In genomic region chr10:42057746-42058145, GRCm38 (mm10) we compare ENCODE assay signal across 14 mouse cellular contexts. TPM values are rescaled to one million over a fixed set of nuclear protein-coding genes. Genes with fewer than 3 reads are reported as not detected.
DNase-seq lines count a peak whose midpoint lies in the region; ATAC-seq lines count a peak whose summit lies in the region.
"Had no signal": no experiment of that assay in that cellular context is flagged by ENCODE, and none has a peak within 500 bp of the region (broad histone marks: within the 10 kb centered on the region; RNA-seq: fewer than 3 reads in every experiment).

No protein-coding gene starts in this region.

- peaks cover 8% of the 10 kb centered on the region for H3K27me3 ChIP-seq in heart, embryonic 12.5 days (replicated peaks)
- H3K27me3 ChIP-seq in neural tube, embryonic 15.5 days (replicated peaks): no peaks in the 10 kb centered on the region
- H3K27me3 ChIP-seq in limb, embryonic 12.5 days: no peaks in the 10 kb centered on the region
- H3K27me3 ChIP-seq: embryonic facial prominence, embryonic 13.5 days had no signal

- intact Hi-C loops in heart, postnatal 36 days (cut with DNase I): no loop called here
- intact Hi-C loops in left cerebral cortex, postnatal 10 days (cut with DNase I): no loop called here

- no peak overlapping the region for H3K27ac ChIP-seq in heart, embryonic 12.5 days (ENCODE audit: poor library complexity, severe bottlenecking)
- H3K27ac ChIP-seq in neural tube, embryonic 15.5 days (replicated peaks): no peak overlapping the region
- H3K27ac ChIP-seq in limb, embryonic 12.5 days: peak overlapping the region; percentile 74; the same call in 1 of the 2 replicates
- H3K27ac ChIP-seq: embryonic facial prominence, embryonic 13.5 days had no signal

- ATAC-seq in heart, embryonic 12.5 days (ENCODE audit: insufficient number of reproducible peaks, low FRiP score): no peak
- ATAC-seq in neural tube, embryonic 15.5 days (ENCODE audit: low FRiP score): no peak
- ATAC-seq in limb, embryonic 12.5 days (ENCODE audit: insufficient number of reproducible peaks, insufficient read depth, low FRiP score, low TSS enrichment, low read depth): no peak
- peak; percentile 31 for ATAC-seq in megakaryocyte, adult 5-6 weeks (ENCODE audit: poor library complexity, severe bottlenecking)

- H3K4me1 ChIP-seq in heart, embryonic 12.5 days (replicated peaks): peaks cover 24% of the 10 kb centered on the region
- peaks cover 7% of the 10 kb centered on the region; the same call in 1 of the 2 replicates for H3K4me1 ChIP-seq in neural tube, embryonic 15.5 days
- H3K4me1 ChIP-seq in limb, embryonic 12.5 days (replicated peaks): peaks cover 25% of the 10 kb centered on the region

- no peak for DNase-seq in heart, postnatal 36 days
- no peak for DNase-seq in neural tube, embryonic 10.5 days (ENCODE audit: extremely low spot score, low spot score)
- DNase-seq in cerebellum, adult 9-10 months: no peak
- DNase-seq in left cerebral cortex, postnatal 10 days (ENCODE audit: extremely low spot score in 1 of 2, low spot score in 2 of 2): no peak
- DNase-seq: adrenal gland, postnatal 25 days; cerebellum, adult 2 months; kidney, adult 11 months had no signal

- 0 out of 2 replicates have a peak overlapping the region, but pooled peaks have one; percentile 39 for H3K9ac ChIP-seq in heart, embryonic 12.5 days
- no peak overlapping the region for H3K9ac ChIP-seq in neural tube, embryonic 15.5 days (replicated peaks)
- no peak overlapping the region for H3K9ac ChIP-seq in limb, embryonic 12.5 days (replicated peaks)
- H3K9ac ChIP-seq: embryonic facial prominence, embryonic 13.5 days had no signal

- peak overlapping the region; percentile 55 for H3K4me2 ChIP-seq in heart, embryonic 12.5 days
- H3K4me2 ChIP-seq in neural tube, embryonic 15.5 days: peak overlapping the region; percentile 11; the same call in 1 of the 2 replicates
- peak overlapping the region; percentile 56 for H3K4me2 ChIP-seq in limb, embryonic 12.5 days
- H3K4me2 ChIP-seq: embryonic facial prominence, embryonic 13.5 days had no signal

- H3K9me3 ChIP-seq in heart, embryonic 12.5 days (replicated peaks): no peaks in the 10 kb centered on the region
- no peaks in the 10 kb centered on the region for H3K9me3 ChIP-seq in neural tube, embryonic 15.5 days (replicated peaks)
- H3K9me3 ChIP-seq in limb, embryonic 12.5 days: no peaks in the 10 kb centered on the region
- H3K9me3 ChIP-seq: embryonic facial prominence, embryonic 13.5 days had no signal

- no peaks in the 10 kb centered on the region for H3K36me3 ChIP-seq in heart, embryonic 12.5 days
- no peaks in the 10 kb centered on the region for H3K36me3 ChIP-seq in neural tube, embryonic 15.5 days
- no peaks in the 10 kb centered on the region for H3K36me3 ChIP-seq in limb, embryonic 12.5 days
- H3K36me3 ChIP-seq: embryonic facial prominence, embryonic 13.5 days had no signal

- H3K4me3 ChIP-seq in heart, embryonic 12.5 days: no peak overlapping the region
- H3K4me3 ChIP-seq in neural tube, embryonic 15.5 days (replicated peaks): no peak overlapping the region
- no peak overlapping the region for H3K4me3 ChIP-seq in limb, embryonic 12.5 days (replicated peaks)
- H3K4me3 ChIP-seq: embryonic facial prominence, embryonic 13.5 days; myocyte had no signal

- 63% methylated on average over 12 of the region's 12 CpGs for WGBS in heart, embryonic 12.5 days
- WGBS in neural tube, embryonic 15.5 days: 73% methylated on average over 12 of the region's 12 CpGs
- 47% methylated on average over 12 of the region's 12 CpGs for WGBS in limb, embryonic 12.5 days

RNA-seq across cellular contexts. Expression of gene Armc2, which starts 39.5 kb away (rescaled TPM):
- 1.2 and 1.7 TPM in 2 replicates for polyA plus RNA-seq in heart, embryonic 12.5 days (2016; fragmentation: Nextera tagmentation; extraction: Ambion mirVana)
- 10 to 100 TPM in 1 of 2 experiments, 1 to 10 TPM in 1; 9.9 to 11.8 TPM for total RNA-seq in heart, postnatal 36 days (2021)
- polyA plus RNA-seq in neural tube, embryonic 15.5 days (2015; fragmentation: Nextera tagmentation; extraction: Ambion mirVana): 7.1 and 10.2 TPM in 2 replicates
- 5.3 and 6.1 TPM in 2 replicates for polyA plus RNA-seq in limb, embryonic 12.5 days (2016; fragmentation: Nextera tagmentation; extraction: Ambion mirVana)
- 1.2 TPM in 1 of 2 replicates, not detected in the other for total RNA-seq in megakaryocyte, adult 5-6 weeks (2015)
- not detected in 2 replicates for total RNA-seq in megakaryocyte, adult 5-6 weeks (2017)
- 10 to 100 TPM; 15.2 to 15.8 TPM for total RNA-seq in left cerebral cortex, postnatal 10 days (2021)
- total RNA-seq: granulocyte monocyte progenitor cell, adult 5-6 weeks had no signal

Comparison
In these comparisons a context has a peak if more than half of its experiments do, and no peak if none do; other contexts are left out.
1. RNA of gene Armc2, which starts 39.5 kb away (total RNA-seq): 15.2 to 15.8 TPM in left cerebral cortex, postnatal 10 days and 9.9 to 11.8 TPM in heart, postnatal 36 days; 1.2 TPM in megakaryocyte, adult 5-6 weeks; every median in the first group is over 4 times any median in the second.
2. Peak in every context shown above with its lines, with median percentiles within 50 percentile points of each other: H3K4me2 ChIP-seq.